Mouse (Mus musculus) spleen, adult 2 months (tissue): ENCODE measurements around the gene Olfr373. TPM values are rescaled to one million over a fixed set of nuclear protein-coding genes. Genes with fewer than 3 reads are reported as not detected.

Source experiments
- DNase-seq, 2 experiments: peaks; one replicate each; pipeline versions ENCODE4 v3.0.0 to v3.0.0-alpha.2; 2012 to 2021; ENCODE audit warnings: low spot score in 2 of 2, low read depth in 1 of 2
- H3K27ac ChIP-seq: fragments of 200-500 bp; 2 replicates; pipeline ENCODE4 v1.5.1; 2012; ENCODE audit warnings: low read length, inconsistent platforms; ENCODE audit not compliant: insufficient read depth
- H3K27me3 ChIP-seq: fragments of 200-500 bp; 2 replicates; pipeline ENCODE4 v1.6.1; 2012; ENCODE audit warnings: mild to moderate bottlenecking, moderate library complexity, low read length, inconsistent platforms; ENCODE audit not compliant: control insufficient read depth, insufficient read depth
- H3K36me3 ChIP-seq: fragments of 200-500 bp; 2 replicates; pipeline ENCODE4 v1.6.1; 2012; ENCODE audit warnings: mild to moderate bottlenecking, low read length, inconsistent platforms; ENCODE audit not compliant: control insufficient read depth, insufficient read depth
- H3K4me1 ChIP-seq: fragments of 200-500 bp; 2 replicates; pipeline ENCODE4 v1.6.1; 2011; ENCODE audit warnings: inconsistent platforms; ENCODE audit not compliant: control insufficient read depth, insufficient read depth, insufficient read length
- H3K4me3 ChIP-seq: fragments of 200-500 bp; 2 replicates; pipeline ENCODE4 v1.5.1; 2011; ENCODE audit warnings: mild to moderate bottlenecking, inconsistent platforms; ENCODE audit not compliant: insufficient read depth, insufficient read length; ENCODE audit errors: extremely low read depth
- CTCF ChIP-seq: fragments of 200-500 bp; IDR thresholded peaks from 2 replicates; pipeline ENCODE4 v1.5.1; 2011; ENCODE audit warnings: mild to moderate bottlenecking, inconsistent platforms; ENCODE audit not compliant: insufficient read depth, insufficient read length, insufficient replicate concordance; ENCODE audit errors: extremely low read depth
- POLR2A ChIP-seq: fragments of 200-500 bp; IDR thresholded peaks from 2 replicates; pipeline ENCODE4 v1.6.1; 2011; ENCODE audit warnings: low read depth, low read length, inconsistent platforms
- WGBS: fragments of 180-500 bp; shearing (Covaris S2); methylation state at CpG from one replicate; pipeline ENCODE4 v1.1.7; 2018; 5-methylcytosine and 5-hydroxymethylcytosine counted together
- polyA plus RNA-seq: library from polyadenylated mRNA; depleted of rRNA; stranded (reverse); fragments of >200 nt; gene quantifications from 2 replicates; pipeline ENCODE4 v1.2.3, GENCODE M21; 2012

Gene Olfr373
- polyA plus RNA-seq, 1 experiment, result not detected

DNA sequence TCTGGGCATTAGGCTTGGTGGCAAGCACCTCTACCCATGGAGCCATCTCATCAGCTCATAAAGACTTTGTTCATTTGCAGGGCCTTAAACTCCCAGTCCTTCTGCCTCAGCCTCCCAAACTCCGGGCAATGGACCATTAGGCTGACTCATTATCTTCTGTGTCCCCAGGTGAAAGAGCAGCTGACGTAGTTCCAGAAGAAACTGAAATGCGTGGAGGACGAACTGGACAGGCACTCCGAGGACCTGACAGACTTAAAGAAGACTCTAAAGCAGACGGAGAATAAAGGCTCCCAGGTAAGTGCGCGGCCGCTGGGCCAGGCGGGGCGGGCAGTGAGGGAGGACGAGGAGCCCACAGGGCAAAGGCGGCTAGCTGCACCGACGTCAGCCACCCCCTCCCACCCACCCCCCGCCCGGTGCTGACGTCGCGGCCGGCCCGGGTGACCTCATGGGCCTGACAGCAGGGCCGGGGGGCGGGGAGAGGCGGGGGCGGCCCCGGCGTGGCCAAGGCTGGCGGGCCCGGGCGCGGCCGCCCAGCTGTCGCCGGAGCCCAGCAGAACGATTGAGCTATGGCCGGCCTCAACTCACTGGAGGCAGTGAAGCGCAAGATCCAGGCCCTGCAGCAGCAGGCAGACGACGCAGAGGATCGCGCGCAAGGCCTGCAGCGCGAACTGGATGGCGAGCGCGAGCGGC, 51.9 kb downstream of the Olfr373 start, which contains the start of gene Tpm4:
Tpm4 (plus strand) TSS at position 220 of the 690 bp plus-strand sequence.
- 4% methylated on average over 47 of the region's 49 CpGs for WGBS
- H3K27me3 ChIP-seq, result no peaks in the 10 kb centered on the region
- no peak for TF ChIP-seq CTCF
- peak; percentile 79 for TF ChIP-seq POLR2A
- DNase-seq, result peak; percentile 50 to 72
- H3K27ac ChIP-seq, result peak within 1 kb of the TSS; percentile 99
- H3K4me1 ChIP-seq, result peaks cover 21% of the 10 kb centered on the region; the same call in 1 of the 2 replicates
- peaks cover 12% of the 10 kb centered on the region for H3K36me3 ChIP-seq
- peak within 1 kb of the TSS; percentile 97 for H3K4me3 ChIP-seq

DNA sequence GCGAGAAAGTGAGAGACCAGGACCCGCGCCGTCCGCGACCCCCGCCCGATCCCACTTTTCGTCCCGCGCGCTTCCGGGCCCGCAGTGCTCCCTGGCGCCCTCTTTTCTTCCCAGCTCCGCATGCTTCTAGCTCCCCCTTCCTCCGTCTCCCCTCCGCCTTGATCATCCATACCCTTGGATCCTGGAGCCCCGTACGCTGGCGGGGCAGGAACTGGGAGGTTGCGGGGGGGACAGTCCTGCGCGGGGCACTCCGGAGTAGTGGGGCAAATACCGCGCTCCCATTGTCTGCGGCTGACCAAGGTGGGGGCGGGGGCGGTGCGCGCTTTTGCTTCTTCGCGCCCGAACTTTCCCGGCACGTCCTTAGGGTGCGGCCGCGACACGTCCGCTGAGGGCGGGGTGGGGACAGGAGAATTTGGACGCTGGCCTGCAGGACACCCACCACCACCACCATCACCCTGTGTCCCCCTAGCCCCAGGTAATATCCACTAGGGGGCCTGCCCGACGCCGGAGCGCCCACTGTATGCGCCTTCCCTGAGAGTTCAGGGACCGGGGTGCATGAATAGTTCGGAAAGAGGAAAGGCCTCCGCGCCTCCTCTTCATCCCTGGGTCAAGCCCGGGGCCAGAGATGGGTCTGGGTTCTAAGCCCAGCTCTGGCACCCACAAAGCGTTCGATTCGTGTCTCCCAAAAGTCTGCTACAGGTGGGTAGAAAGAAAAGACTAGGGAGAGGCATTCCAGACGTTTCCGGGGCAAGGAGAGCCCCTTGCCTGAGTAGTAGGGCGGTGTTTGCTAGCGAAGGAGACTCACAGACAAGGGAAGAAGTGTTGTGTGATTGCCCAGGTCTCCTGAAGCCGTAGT, 52.7 kb downstream of the Olfr373 start:
- under 1% methylated on average over 62 of the region's 62 CpGs for WGBS
- peak; percentile 12; the same call in 1 of the 2 replicates for TF ChIP-seq POLR2A
- TF ChIP-seq CTCF, result peak; percentile 16; the same call in 1 of the 2 replicates
- Histone ChIP-seq H3K4me3 (peak overlapping the region; percentile 97), H3K27ac (peak overlapping the region; percentile 99), H3K27me3 (no peaks in the 10 kb centered on the region), H3K4me1 (peaks cover 21% of the 10 kb centered on the region; the same call in 1 of the 2 replicates), H3K36me3 (peaks cover 14% of the 10 kb centered on the region)
- peak in 1 of 2 experiments; percentile 60 for DNase-seq

DNA sequence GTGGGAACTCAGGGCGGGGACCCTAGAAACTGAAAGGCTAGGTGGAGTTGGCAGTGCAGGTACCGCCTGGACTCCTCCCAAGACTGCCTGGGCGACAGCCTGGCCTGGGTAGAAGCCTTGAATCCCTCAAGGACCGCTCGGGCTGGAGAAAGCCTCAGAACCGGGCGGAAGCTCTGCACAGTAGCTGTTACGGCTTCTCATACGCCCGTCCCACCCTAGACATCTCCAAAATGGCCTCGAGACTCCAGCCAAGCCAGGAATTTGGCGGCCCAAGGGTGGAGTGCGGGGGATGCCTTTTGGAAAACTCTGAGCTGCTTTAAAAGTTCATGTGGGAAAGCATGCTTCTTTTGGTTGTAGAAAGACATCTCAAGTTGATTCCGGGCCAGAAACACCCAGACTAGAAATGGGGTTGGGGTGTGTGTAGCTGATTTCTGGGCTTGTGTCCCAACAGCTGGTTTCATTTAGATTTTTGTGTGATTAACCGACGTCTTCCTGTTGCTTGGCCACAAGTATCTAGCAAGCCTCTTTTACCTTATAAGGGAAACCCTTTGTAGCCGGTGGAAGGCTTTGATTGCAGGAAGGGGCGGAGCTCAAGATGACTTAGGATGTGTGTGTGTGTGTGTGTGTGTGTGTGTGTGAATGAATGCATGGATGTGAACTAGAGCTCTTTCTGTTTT, 53.5 kb downstream of the Olfr373 start:
- Histone ChIP-seq H3K4me3 (peak overlapping the region; percentile 97), H3K36me3 (peaks cover 20% of the 10 kb centered on the region), H3K4me1 (peaks cover 20% of the 10 kb centered on the region; the same call in 1 of the 2 replicates), H3K27me3 (no peaks in the 10 kb centered on the region), H3K27ac (peak overlapping the region; percentile 99)
- peak; percentile 65 for TF ChIP-seq POLR2A
- TF ChIP-seq CTCF, result no peak
- DNase-seq, result peak; percentile 75 to 87
- under 1% methylated on average over 18 of the region's 18 CpGs for WGBS

DNA sequence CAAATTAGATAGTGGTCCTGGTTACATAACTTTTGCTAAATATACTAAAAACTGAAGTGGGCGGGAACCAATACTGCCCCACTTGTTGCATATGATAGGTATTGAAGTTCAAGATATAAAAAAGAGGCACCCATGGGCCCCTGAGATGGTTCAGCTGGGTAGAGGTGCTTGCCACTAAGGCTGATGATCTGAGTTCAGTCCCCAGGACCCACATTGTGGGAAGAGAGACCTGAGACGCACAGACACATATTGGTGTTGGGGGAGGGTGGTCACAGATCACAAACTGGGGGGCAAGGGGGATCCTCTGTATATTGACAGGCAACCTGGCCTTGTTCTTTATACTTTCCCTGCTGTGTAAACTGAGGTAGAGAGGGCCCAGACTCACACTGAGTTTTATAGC, 54.5 kb downstream of the Olfr373 start:
- no peaks in the 10 kb centered on the region for H3K27me3 ChIP-seq
- peaks cover 11% of the 10 kb centered on the region; the same call in 1 of the 2 replicates for H3K4me1 ChIP-seq
- H3K27ac ChIP-seq, result no peak overlapping the region
- DNase-seq, result no peak
- WGBS, result 78% methylated on average over 2 of the region's 2 CpGs
- H3K36me3 ChIP-seq, result peaks cover 25% of the 10 kb centered on the region
- no peak for TF ChIP-seq CTCF
- TF ChIP-seq POLR2A, result no peak
- no peak overlapping the region for H3K4me3 ChIP-seq

DNA sequence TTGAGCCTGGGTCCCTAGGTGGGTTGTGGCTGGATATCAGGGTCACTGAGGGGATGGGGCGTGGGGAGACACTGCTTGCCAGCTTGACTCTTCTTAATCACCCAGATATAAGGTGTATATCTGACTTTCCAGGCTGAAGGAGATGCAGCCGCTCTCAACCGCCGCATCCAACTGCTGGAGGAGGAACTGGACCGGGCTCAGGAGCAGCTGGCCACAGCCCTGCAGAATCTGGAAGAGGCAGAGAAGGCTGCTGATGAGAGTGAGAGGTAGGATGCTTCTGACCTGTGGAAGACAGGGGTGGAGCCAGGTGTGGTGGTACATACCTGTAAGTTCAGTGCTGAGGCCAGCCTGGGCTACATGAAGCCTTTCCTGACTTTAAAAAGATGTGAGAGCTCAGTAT, 55.5 kb downstream of the Olfr373 start:
- Histone ChIP-seq H3K27me3 (no peaks in the 10 kb centered on the region), H3K4me1 (peaks cover 11% of the 10 kb centered on the region; the same call in 1 of the 2 replicates), H3K27ac (no peak overlapping the region), H3K4me3 (no peak overlapping the region), H3K36me3 (peaks cover 33% of the 10 kb centered on the region)
- WGBS, result 91% methylated on average over 5 of the region's 5 CpGs
- no peak for DNase-seq
- TF ChIP-seq CTCF (no peak), POLR2A (no peak)

DNA sequence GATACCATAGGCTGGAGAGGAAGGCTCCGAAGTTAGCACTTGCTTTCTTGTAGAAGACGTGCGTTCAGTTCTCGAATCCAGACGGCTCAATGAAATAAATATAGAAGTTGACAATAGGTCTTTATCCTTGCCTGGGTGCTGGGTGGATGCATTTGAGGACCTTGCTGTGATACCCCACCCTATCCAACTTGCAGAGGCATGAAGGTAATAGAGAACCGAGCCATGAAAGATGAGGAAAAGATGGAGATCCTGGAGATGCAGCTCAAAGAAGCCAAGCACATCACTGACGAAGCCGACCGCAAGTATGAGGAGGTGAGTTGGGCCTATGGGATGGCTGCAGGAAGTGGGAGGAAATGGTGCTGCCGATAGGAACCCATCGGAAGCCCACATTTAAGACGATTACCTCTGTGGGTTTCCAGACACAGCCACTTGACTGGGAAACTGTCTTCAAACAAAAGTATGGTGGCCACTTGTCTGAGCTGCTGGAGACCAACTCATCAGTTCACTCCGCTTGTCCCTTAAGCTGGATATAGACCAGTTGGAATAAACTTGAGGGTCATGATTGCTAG, 60.4 kb downstream of the Olfr373 start:
- no peak overlapping the region for H3K4me3 ChIP-seq
- TF ChIP-seq POLR2A, result no peak
- TF ChIP-seq CTCF, result no peak
- no peaks in the 10 kb centered on the region for H3K27me3 ChIP-seq
- H3K4me1 ChIP-seq, result no peaks in the 10 kb centered on the region; the same call in 1 of the 2 replicates
- H3K36me3 ChIP-seq, result peaks cover 64% of the 10 kb centered on the region
- no peak overlapping the region for H3K27ac ChIP-seq
- 82% methylated on average over 13 of the region's 13 CpGs for WGBS
- DNase-seq, result no peak
